Mouse (Mus musculus) gastrocnemius, adult 2 months (tissue): ENCODE measurements around the gene Bbs4. TPM values are rescaled to one million over a fixed set of nuclear protein-coding genes. Genes with fewer than 3 reads are reported as not detected.
"Not testable (repeated sequence)": the region's sequence is repeated elsewhere in the genome, so short reads cannot be mapped to it uniquely, and the experiment has no call there.

Experiments
- DNase-seq: peaks from one replicate; pipeline ENCODE4 v3.0.0; 2022
- H3K27ac ChIP-seq: fragments of 200-600 bp; 2 replicates; pipeline ENCODE4 v1.8.1; 2022; ENCODE audit warnings: mild to moderate bottlenecking
- H3K4me3 ChIP-seq: fragments of 200-600 bp; 2 replicates; pipeline ENCODE4 v1.8.1; 2022; ENCODE audit warnings: mild to moderate bottlenecking, moderate library complexity
- CTCF ChIP-seq: fragments of 200-600 bp; IDR thresholded peaks from 2 replicates; pipeline ENCODE4 v1.8.1; 2022; ENCODE audit warnings: antibody characterized with exemption, mild to moderate bottlenecking, moderate library complexity
- intact Hi-C: fragments of 180-260 bp; cut with DNase I; formaldehyde crosslinking; loops from one replicate; pipeline ENCODE4 v1.15.1; 2025
- long read RNA-seq, 2 experiments: library from polyadenylated mRNA; stranded (forward); transcript quantifications; one replicate each; pipeline ENCODE4 v2.0.0; 2021
- total RNA-seq, 2 experiments: library from RNA; stranded (reverse); gene quantifications; 2 replicates each; pipeline ENCODE4 v1.2.3; 2021

The Bbs4 gene
- total RNA-seq: 1 to 10 TPM; 4.6 to 4.7 TPM
- long read RNA-seq, experiment 1, transcript Bbs4-201 (16 exons, 2,518 nt): major isoform, 22 of 27 reads
- long read RNA-seq, experiment 1, partial matches to known transcripts: 0 of 27 reads
- long read RNA-seq, experiment 1, other reads (novel, unspliced or antisense): 5 of 27 reads
- long read RNA-seq, experiment 2, transcript Bbs4-201 (16 exons, 2,518 nt): major isoform, 6 of 11 reads
- long read RNA-seq, experiment 2, partial matches to known transcripts: 0 of 11 reads
- long read RNA-seq, experiment 2, other reads (novel, unspliced or antisense): 5 of 11 reads

- peak; percentile 97 for DNase-seq
- TF ChIP-seq CTCF: peak; percentile 13; the same call in 1 of the 2 replicates
- peak within 1 kb of the TSS; percentile 90 for H3K27ac ChIP-seq
- intact Hi-C loops: loop anchor here (2.0 to 5.0 kb wide), 3 partner anchors 34 to 134 kb away; partner anchors contain the start of gene Arih1
- H3K4me3 ChIP-seq: peak within 1 kb of the TSS; percentile 71
Measured at GRCm38 (mm10) chr9:59353253-59353639, at the start of gene Bbs4. Gene Bbs4 (minus strand): TSS chr9:59353508.

DNA sequence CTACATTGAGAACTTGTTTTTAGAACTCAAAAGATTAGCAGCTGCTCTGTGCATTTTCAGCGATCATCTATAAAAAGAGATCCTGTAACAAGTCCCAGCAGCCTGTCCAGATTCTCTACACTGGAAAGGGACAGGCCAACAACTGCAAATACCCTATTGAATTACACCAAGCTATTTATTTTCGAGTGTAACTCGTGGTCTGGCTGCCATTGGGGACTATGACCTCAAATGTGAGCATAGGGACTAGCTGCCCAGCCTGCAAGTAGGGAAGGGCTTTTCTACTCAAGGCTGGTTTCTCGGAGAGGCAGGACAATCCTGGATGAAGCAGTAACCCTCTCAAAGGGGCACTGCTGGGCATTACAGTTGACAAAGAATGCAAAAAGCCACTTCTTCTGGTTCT is 35.8 kb upstream of the Bbs4 start:
- Histone ChIP-seq H3K27ac (peak overlapping the region; percentile 89), H3K4me3 (peak overlapping the region; percentile 58)
- intact Hi-C loops: loop anchor here (5.0 kb wide), 1 partner anchor 37 kb away; the partner anchor contains the start of gene Bbs4
- DNase-seq: peak; percentile 77
- no peak for TF ChIP-seq CTCF

- intact Hi-C loops: loop anchor here (5.0 kb wide), 1 partner anchor 36 kb away; the partner anchor contains the start of gene Bbs4
- no peak for TF ChIP-seq CTCF
- Histone ChIP-seq H3K27ac (peak overlapping the region; percentile 89), H3K4me3 (no peak overlapping the region)
- no peak for DNase-seq
Measured at GRCm38 (mm10) chr9:59388311-59388710, 35.0 kb upstream of the Bbs4 start.

DNA sequence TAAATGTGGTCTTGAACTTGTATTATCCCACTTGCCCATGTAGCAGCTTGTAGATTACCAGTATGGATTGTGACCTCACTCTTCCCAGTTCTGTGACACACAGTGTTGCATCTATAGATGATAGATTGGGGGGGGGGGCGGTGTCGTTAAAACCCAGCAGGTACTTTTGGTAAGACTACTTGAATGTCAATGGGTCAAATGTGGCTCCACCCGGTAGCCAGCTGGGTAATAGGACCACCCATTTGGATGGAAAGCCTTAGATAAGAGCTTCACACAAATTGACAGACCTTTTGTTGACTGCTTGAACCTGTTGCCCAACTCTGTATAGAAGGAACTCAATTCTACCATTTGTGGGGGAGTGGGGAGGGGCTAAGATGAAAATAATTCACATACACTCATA is 34.2 kb upstream of the Bbs4 start:
- intact Hi-C loops: loop anchor here (5.0 kb wide), 1 partner anchor 35 kb away; the partner anchor contains the start of gene Bbs4
- no peak for DNase-seq
- TF ChIP-seq CTCF: no peak
- Histone ChIP-seq H3K4me3 (no peak overlapping the region), H3K27ac (no peak overlapping the region; the same call in 1 of the 2 replicates)

DNA sequence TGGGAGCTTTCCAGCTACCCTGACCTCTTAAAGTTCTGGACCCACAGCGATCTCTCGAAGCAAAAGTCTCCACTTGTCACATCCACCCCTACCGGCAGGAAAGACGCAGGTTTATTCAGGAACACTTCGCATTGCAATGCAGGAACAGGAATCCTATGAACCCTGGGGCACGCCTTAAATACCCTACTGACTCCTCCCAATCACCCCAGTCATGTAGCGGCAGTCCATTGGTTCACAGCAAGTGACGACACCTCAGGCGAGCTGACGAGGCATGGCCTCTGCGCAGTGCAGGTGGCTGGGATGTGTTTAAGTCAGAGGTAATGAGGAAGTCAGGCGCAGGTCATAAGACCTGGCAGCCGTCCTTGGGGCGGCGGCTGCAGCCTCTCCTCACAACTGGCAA is 22.3 kb upstream of the Bbs4 start:
- no peak for DNase-seq
- Histone ChIP-seq H3K27ac (no peak overlapping the region), H3K4me3 (no peak overlapping the region)
- intact Hi-C loops: no loop called here
- no peak for TF ChIP-seq CTCF

DNA sequence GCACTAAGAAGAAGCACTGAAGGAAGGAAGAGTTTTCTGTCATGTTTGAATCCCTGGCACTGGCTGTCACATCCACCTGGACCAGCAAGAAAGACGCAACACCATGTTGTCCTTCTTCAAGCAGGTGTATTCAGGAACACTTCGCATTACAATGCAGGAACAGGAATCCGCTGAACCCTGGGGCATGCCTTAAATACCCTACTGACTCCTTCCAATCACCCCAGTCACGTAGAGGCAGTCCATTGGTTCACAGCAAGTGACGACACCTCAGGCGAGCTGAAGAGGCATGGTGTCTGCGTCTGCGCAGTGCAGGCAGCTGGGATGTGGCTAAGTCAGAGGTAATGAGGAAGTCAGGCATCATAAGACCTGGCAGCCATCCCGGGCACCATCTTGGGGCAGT is 16.3 kb upstream of the Bbs4 start:
- Histone ChIP-seq H3K4me3 (no peak overlapping the region), H3K27ac (no peak overlapping the region)
- DNase-seq: no peak
- no peak for TF ChIP-seq CTCF
- intact Hi-C loops: no loop called here

DNA sequence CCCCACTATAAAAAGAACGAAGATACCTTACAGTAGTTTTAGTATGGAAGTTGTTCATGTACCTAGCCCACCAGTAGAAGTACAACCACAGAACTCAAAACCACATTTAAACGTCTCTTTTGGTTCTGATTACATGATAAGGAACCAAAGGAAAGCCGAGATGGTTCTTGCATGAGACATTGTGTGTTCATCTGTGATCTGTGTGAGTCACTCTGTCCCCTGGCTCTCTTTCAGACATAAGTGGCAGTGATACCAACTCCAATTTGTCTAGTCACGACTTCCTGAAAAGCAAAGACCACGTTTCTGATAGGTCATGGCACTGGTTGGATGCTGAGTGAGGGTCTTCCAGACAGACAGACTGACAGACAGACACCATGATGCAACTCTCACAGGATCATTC is 15.9 kb upstream of the Bbs4 start:
- TF ChIP-seq CTCF: no peak
- Histone ChIP-seq H3K27ac (no peak overlapping the region), H3K4me3 (no peak overlapping the region)
- intact Hi-C loops: no loop called here
- no peak for DNase-seq

GRCm38 (mm10) chr9:59360487-59360886 is 7.2 kb upstream of the Bbs4 start:
- intact Hi-C loops, H3K4me3 ChIP-seq, DNase-seq, H3K27ac ChIP-seq: not testable (repeated sequence)

GRCm38 (mm10) chr9:59358041-59358440 is 4.7 kb upstream of the Bbs4 start:
- H3K4me3 ChIP-seq, H3K27ac ChIP-seq, intact Hi-C loops, DNase-seq: not testable (repeated sequence)
- peak; percentile 34 for TF ChIP-seq CTCF

DNA sequence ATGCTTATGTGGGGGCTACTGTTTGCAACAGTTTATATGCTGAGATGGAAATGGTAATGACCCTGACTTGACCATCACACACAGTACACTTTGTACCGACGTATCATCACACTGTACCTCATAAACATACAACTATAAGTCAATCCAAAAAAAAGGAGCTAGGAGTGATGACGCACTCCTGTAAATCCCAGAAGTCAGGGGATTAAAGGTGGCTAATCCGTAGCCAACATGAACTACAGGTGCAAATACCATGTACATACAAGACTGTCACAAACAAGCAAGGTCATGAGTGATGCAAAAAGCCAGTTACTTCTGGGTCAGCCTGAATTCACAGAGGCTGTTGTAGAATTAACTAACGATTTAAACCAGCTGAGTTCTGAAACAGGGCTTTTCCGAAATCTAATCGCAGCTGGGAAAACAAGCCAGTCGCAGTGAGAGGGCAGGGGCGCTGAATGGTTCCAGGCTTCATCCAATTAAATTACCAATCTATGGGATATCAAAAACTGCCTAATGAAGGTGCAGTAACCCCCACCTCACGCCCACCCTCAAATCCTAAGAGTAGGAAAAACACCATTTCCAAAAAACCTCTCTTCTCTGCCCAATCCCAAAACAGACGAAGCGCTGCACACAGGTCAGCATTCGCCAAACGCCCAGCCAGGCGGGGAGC is 589 bp downstream of the Bbs4 start:
- DNase-seq: no peak
- no peak for TF ChIP-seq CTCF
- intact Hi-C loops: loop anchor here (2.0 to 5.0 kb wide), 3 partner anchors 35 to 135 kb away; partner anchors contain the start of gene Arih1
- H3K27ac ChIP-seq: peak overlapping the region; percentile 90
- H3K4me3 ChIP-seq: peak overlapping the region; percentile 71

- no peak for TF ChIP-seq CTCF
- intact Hi-C loops: no loop called here
- Histone ChIP-seq H3K4me3 (no peak overlapping the region), H3K27ac (no peak overlapping the region)
- no peak for DNase-seq
Measured at GRCm38 (mm10) chr9:59346176-59346575, 7.1 kb downstream of the Bbs4 start.

DNA sequence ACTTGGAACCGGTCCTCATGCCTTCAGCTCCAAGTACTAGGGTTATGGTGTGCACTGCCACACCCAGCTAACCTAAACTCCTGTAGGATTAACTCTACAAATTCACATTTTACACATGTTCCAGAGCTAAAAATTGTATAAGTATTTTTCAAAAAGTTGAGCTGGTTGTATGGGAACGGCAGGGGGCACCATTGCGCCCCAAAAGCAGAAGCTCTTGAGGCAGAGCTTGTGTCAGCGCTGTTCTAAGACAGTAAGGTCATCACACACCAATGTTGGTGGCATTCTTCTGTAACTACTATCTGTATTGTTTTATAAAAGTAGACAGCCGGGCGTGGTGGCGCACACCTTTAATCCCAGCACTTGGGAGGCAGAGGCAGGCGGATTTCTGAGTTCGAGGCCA is 13.3 kb downstream of the Bbs4 start:
- no peak overlapping the region for H3K27ac ChIP-seq
- intact Hi-C loops: loop anchor here (5.0 kb wide), 1 partner anchor 227 kb away; no protein-coding TSS in a partner anchor
- DNase-seq: peak; percentile 40
- H3K4me3 ChIP-seq: no peak overlapping the region
- peak; percentile 58 for TF ChIP-seq CTCF

DNA sequence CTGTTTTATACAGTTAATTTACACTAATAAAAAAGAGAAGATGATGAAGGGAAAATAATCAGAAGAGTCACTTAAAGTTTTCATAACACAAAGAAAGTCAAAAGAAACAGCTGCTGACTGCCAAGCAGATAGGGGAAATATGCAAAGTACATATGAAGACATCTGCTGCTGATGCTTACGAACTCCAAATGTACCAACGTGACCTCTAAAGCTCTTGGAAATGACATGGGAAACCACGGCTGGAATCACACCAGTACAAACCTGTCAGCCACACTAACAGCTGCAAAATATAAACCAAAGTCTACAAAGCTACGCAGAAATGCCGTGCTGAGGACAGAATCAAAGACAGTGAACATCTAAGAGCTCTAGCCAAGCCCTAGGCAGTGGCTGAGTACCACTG is 14.2 kb downstream of the Bbs4 start:
- TF ChIP-seq CTCF: no peak
- DNase-seq: no peak
- Histone ChIP-seq H3K27ac (peak overlapping the region; percentile 2), H3K4me3 (no peak overlapping the region)
- intact Hi-C loops: no loop called here
